Mouse (Mus musculus): Measurements from ENCODE around the gene Rac3. TPM values are rescaled to one million over a fixed set of nuclear protein-coding genes. Genes with fewer than 3 reads are reported as not detected.

Rac3 gene
- total RNA-seq, 2 experiments from 2014 or later = 6.6 to 15.5 TPM

DNA sequence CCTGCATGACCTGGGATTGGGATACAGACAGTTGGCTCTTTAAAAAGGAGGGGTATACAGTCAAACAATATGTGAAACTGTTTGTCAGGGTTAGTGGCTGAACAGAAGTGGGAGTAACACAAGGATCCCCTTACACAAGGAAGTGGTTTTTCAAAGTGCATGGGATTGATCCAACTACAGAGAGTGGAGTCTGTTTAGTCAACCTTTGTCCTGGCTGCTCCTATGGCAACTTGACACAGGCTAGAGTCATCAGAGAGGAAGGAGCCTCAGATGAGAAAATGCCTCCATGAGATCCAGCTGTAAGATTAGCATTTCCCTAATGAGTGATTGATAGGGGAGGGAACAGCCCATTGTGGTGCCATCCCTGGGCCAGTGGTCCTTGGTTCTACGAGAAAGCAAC lies 46.9 kb downstream of the Rac3 start:
- no peak for DNase-seq (ENCODE audit: low spot score in 2 of 2)

- DNase-seq (ENCODE audit: low spot score in 2 of 2) = no peak
These were observed 51.5 kb downstream of the Rac3 start for GRCm38 (mm10) chr11:120772749-120773148.

Other genes with a start within 250 kb of the Rac3 start
- 100 to 1,000 TPM; 104 to 140 TPM for gene Mrpl12, start 236.9 kb upstream of the Rac3 start, total RNA-seq (2021)
- 100 to 1,000 TPM in 1 of 2 experiments, 10 to 100 TPM in 1; 97.2 to 106 TPM for gene Slc25a10, start 229.6 kb upstream of the Rac3 start, total RNA-seq (2021)
- gene Gcgr, start 190.8 kb upstream of the Rac3 start, total RNA-seq (2021) = 1 to 10 TPM in 1 of 2 experiments, under 1 TPM in 1; 0.96 to 3.0 TPM
- 10 to 100 TPM; 46.6 to 57.8 TPM for gene Mcrip1, start 171.7 kb upstream of the Rac3 start, total RNA-seq (2021)
- 1 to 10 TPM in 1 of 2 experiments, under 1 TPM in 1; 0.42 to 1.1 TPM for gene Ppp1r27, start 170.3 kb upstream of the Rac3 start, total RNA-seq (2021)
- 100 to 1,000 TPM; 440 to 468 TPM for gene P4hb, start 148.2 kb upstream of the Rac3 start, total RNA-seq (2021)
- gene Arhgdia, start 139.8 kb upstream of the Rac3 start, total RNA-seq (2021) = 100 to 1,000 TPM; 326 to 340 TPM
- 10 to 100 TPM; 80.7 to 92.4 TPM for gene Alyref, start 123.1 kb upstream of the Rac3 start, total RNA-seq (2021)
- 10 to 100 TPM; 75.5 to 95.4 TPM for gene Anapc11, start 123.0 kb upstream of the Rac3 start, total RNA-seq (2021)
- 1 to 10 TPM in 1 of 2 experiments, not detected in 1; 1.2 TPM for gene Npb, start 113.0 kb upstream of the Rac3 start, total RNA-seq (2021)
- 100 to 1,000 TPM; 300 to 301 TPM for gene Pcyt2, start 103.5 kb upstream of the Rac3 start, total RNA-seq (2021)
- gene Sirt7, start 96.2 kb upstream of the Rac3 start, total RNA-seq (2021) = 10 to 100 TPM; 34.3 to 70.6 TPM
- gene Mafg, start 87.9 kb upstream of the Rac3 start, total RNA-seq (2021) = 10 to 100 TPM; 56.3 to 69.3 TPM
- gene Pycr1, start 77.7 kb upstream of the Rac3 start, total RNA-seq (2021) = 1 to 10 TPM; 1.4 to 2.1 TPM
- under 1 TPM in 1 of 2 experiments, not detected in 1; 0.99 TPM for gene Myadml2, start 73.3 kb upstream of the Rac3 start, total RNA-seq (2021)
- gene Notum, start 60.3 kb upstream of the Rac3 start, total RNA-seq (2021) = 1 to 10 TPM; 2.8 to 6.6 TPM
- 10 to 100 TPM; 62.6 to 77.7 TPM for gene Aspscr1, start 48.5 kb upstream of the Rac3 start, total RNA-seq (2021)
- 10 to 100 TPM; 46.3 to 52.8 TPM for gene Cenpx, start 7.7 kb upstream of the Rac3 start, total RNA-seq (2021)
- gene Lrrc45, start 7.5 kb upstream of the Rac3 start, total RNA-seq (2021) = 10 to 100 TPM; 24.6 to 30.3 TPM
- 100 to 1,000 TPM in 1 of 2 experiments, 10 to 100 TPM in 1; 27.6 to 104 TPM for gene Dcxr, start 5.8 kb downstream of the Rac3 start, total RNA-seq (2021)
- gene Cbr2, start 10.6 kb downstream of the Rac3 start, total RNA-seq (2021) = 10 to 100 TPM in 1 of 2 experiments, 1 to 10 TPM in 1; 6.4 to 14.9 TPM
- gene Hmga1b, start 41.3 kb downstream of the Rac3 start, total RNA-seq (2021) = 10 to 100 TPM; 10.1 to 14.6 TPM
- 10 to 100 TPM; 18.5 to 19.4 TPM for gene Rfng, start 62.7 kb downstream of the Rac3 start, total RNA-seq (2021)
- 100 to 1,000 TPM; 118 to 138 TPM for gene Gps1, start 62.8 kb downstream of the Rac3 start, total RNA-seq (2021)
- gene Dus1l, start 74.9 kb downstream of the Rac3 start, total RNA-seq (2021) = 10 to 100 TPM; 47.8 to 57.2 TPM
- 1,000 to 10,000 TPM; 2,155 to 5,020 TPM for gene Fasn, start 103.1 kb downstream of the Rac3 start, total RNA-seq (2021)
- 10 to 100 TPM; 12.8 to 21.3 TPM for gene Ccdc57, start 211.4 kb downstream of the Rac3 start, total RNA-seq (2021)
- gene Slc16a3, start 227.0 kb downstream of the Rac3 start, total RNA-seq (2021) = 1 to 10 TPM; 1.3 to 4.4 TPM